Mouse (Mus musculus) heart, adult 18-20 months (tissue): ENCODE measurements around the gene Diaph3. TPM values are rescaled to one million over a fixed set of nuclear protein-coding genes. Genes with fewer than 3 reads are reported as not detected.

Experiments used
- DNase-seq, 2 experiments: peaks; one replicate each; pipeline ENCODE4 v3.0.0; 2021 to 2022; ENCODE audit warnings: mixed read lengths in 1 of 2
- total RNA-seq, 2 experiments: library from RNA; stranded (reverse); gene quantifications; 2 replicates each; pipeline ENCODE4 v1.2.3; 2021

Gene Diaph3
- total RNA-seq, 2 experiments from 2014 or later: 0.60 to 1.5 TPM

GRCm38 (mm10) chr14:87083911-87084310 lies 57.1 kb downstream of the Diaph3 start:
- no peak for DNase-seq

- DNase-seq: no peak
These were observed 61.3 kb downstream of the Diaph3 start for GRCm38 (mm10) chr14:87079725-87080124.

GRCm38 (mm10) chr14:87075021-87075531 lies 66.0 kb downstream of the Diaph3 start:
- DNase-seq: no peak

- DNase-seq: no peak
These were observed 76.8 kb downstream of the Diaph3 start for GRCm38 (mm10) chr14:87064281-87064680.

- no peak for DNase-seq
These were observed 84.9 kb downstream of the Diaph3 start for GRCm38 (mm10) chr14:87056169-87056568.

GRCm38 (mm10) chr14:87051187-87051586 lies 89.8 kb downstream of the Diaph3 start:
- DNase-seq: no peak

- DNase-seq: no peak
These were observed 96.6 kb downstream of the Diaph3 start for GRCm38 (mm10) chr14:87044401-87044806.

- no peak for DNase-seq
These were observed 120.8 kb downstream of the Diaph3 start for GRCm38 (mm10) chr14:87020240-87020639.

GRCm38 (mm10) chr14:87019687-87020086 lies 121.3 kb downstream of the Diaph3 start:
- DNase-seq: no peak

GRCm38 (mm10) chr14:86997318-86997717 lies 143.7 kb downstream of the Diaph3 start:
- DNase-seq: no peak

- DNase-seq: no peak
These were observed 189.9 kb downstream of the Diaph3 start for GRCm38 (mm10) chr14:86951169-86951568.

- DNase-seq: no peak
These were observed 203.1 kb downstream of the Diaph3 start for GRCm38 (mm10) chr14:86937953-86938352.

GRCm38 (mm10) chr14:86936424-86936823 lies 204.6 kb downstream of the Diaph3 start:
- DNase-seq: no peak

GRCm38 (mm10) chr14:86930763-86931162 lies 210.3 kb downstream of the Diaph3 start:
- DNase-seq: no peak

- DNase-seq: no peak
These were observed 214.2 kb downstream of the Diaph3 start for GRCm38 (mm10) chr14:86926827-86927226.

GRCm38 (mm10) chr14:86898898-86899297 lies 242.1 kb downstream of the Diaph3 start:
- no peak for DNase-seq

GRCm38 (mm10) chr14:86889070-86889804 lies 251.8 kb downstream of the Diaph3 start:
- DNase-seq: no peak

GRCm38 (mm10) chr14:86885417-86886098 lies 255.5 kb downstream of the Diaph3 start:
- no peak for DNase-seq

- no peak for DNase-seq
These were observed 271.5 kb downstream of the Diaph3 start for GRCm38 (mm10) chr14:86869536-86869935.

- no peak for DNase-seq
These were observed 273.9 kb downstream of the Diaph3 start for GRCm38 (mm10) chr14:86867143-86867542.

- DNase-seq: no peak
These were observed 277.0 kb downstream of the Diaph3 start for GRCm38 (mm10) chr14:86864053-86864452.

- DNase-seq: no peak
These were observed 279.6 kb downstream of the Diaph3 start for GRCm38 (mm10) chr14:86861277-86861946.
